Mouse (Mus musculus) testis, adult 2 months (tissue): ENCODE measurements around the gene Best1.

Experiments
- CTCF ChIP-seq: fragments of 200-500 bp; IDR thresholded peaks from 2 replicates; pipeline ENCODE4 v1.5.1; 2012; ENCODE audit warnings: low read depth, mild to moderate bottlenecking, inconsistent platforms, low read length, moderate library complexity; ENCODE audit not compliant: control insufficient read depth, insufficient read depth, insufficient replicate concordance
- POLR2A ChIP-seq: fragments of 200-500 bp; IDR thresholded peaks from 2 replicates; pipeline ENCODE4 v1.6.1; 2012; ENCODE audit warnings: low read depth, mild to moderate bottlenecking, inconsistent platforms, low read length, moderate library complexity; ENCODE audit not compliant: control insufficient read depth

- no peak for TF ChIP-seq POLR2A
- no peak for TF ChIP-seq CTCF
Measured at GRCm38 (mm10) chr19:10013348-10013747, 11.9 kb upstream of the Best1 start.
